Mouse (Mus musculus): ENCODE data around the gene Ost4. TPM values are rescaled to one million over a fixed set of nuclear protein-coding genes. Genes with fewer than 3 reads are reported as not detected.

Gene Ost4
- polyA plus RNA-seq (2014; fragmentation: Nextera tagmentation; extraction: Ambion mirVana): 472 and 477 TPM in 2 replicates

DNA sequence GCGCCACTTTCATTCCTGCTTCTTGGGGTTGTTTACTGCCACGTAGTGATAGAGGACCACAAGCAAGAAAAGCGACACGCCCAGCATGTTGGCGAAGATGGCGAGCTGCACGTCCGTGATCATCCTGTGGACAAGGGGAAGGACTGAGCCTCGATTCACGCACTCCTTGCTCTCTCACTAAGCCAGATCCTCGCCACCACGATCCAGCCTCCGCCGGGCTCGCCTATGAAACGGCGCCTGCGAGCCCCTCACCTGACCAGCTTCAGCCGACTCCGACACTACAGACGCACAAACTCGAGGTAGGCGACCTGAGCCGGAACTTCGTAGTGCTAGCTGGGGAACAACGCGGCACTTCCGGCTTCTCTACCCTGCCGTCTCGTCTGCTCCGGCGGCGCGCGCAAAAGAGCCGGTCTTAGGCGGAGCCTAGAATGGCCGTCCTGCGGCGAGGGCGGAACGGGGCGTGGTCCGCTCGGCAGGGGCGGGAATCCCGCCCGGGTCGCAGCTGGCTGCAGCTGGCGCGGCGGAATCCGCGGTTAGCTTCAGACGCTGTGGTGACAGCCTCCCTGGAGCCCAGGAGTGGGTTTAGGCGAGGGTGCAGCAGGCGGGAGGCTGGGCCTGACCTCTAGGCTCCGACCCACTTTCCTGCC is at the start of gene Ost4:
TSS of gene Ost4 (minus strand) at position 376 of the 647 bp plus-strand sequence.
- H3K9ac ChIP-seq: peak within 1 kb of the TSS; percentile 83
- no peaks in the 10 kb centered on the region for H3K9me3 ChIP-seq (ENCODE audit: low read depth, low read length)
- under 1% methylated on average over 58 of the region's 58 CpGs for WGBS
- ATAC-seq (ENCODE audit: insufficient read depth) (peak; percentile 93), DNase-seq (peak; percentile 99)
- H3K4me2 ChIP-seq: peak within 1 kb of the TSS; percentile 85
- H3K36me3 ChIP-seq (ENCODE audit: insufficient read depth): peaks cover 37% of the 10 kb centered on the region
- no peaks in the 10 kb centered on the region for H3K27me3 ChIP-seq (ENCODE audit: insufficient read depth, low read length)
- peak within 1 kb of the TSS; percentile 81 for H3K4me3 ChIP-seq (ENCODE audit: low read depth, low read length)
- no peak for TF ChIP-seq CTCF (IDR thresholded peaks at IDR 0.05; ENCODE audit: low read depth)
- peak within 1 kb of the TSS; percentile 98 for H3K27ac ChIP-seq (ENCODE audit: low read depth)
- H3K4me1 ChIP-seq (ENCODE audit: insufficient read depth): peaks cover 26% of the 10 kb centered on the region

DNA sequence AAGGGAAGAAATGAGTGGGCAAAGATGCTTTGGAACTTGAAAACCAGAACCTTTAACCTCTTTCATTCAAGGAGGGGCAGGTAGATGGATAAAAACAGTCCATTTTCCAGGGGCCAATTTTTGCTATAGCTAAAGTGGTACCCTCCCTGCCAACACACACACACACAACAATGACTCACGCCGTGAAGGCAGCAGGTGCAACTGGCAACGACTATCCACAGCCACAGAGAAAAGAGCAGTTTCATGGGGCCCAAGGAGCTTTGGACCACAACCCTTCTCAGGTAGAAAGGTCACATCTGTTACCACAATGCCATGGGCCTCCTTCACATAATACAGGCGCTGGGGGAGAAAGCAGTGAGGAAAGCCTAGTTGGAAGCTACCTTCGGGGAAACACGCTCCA is 48.2 kb upstream of the Ost4 start:
- Histone ChIP-seq H3K4me2 (no peak overlapping the region), H3K9me3 (ENCODE audit: low read depth, low read length) (no peaks in the 10 kb centered on the region), H3K9ac (no peak overlapping the region), H3K4me1 (ENCODE audit: insufficient read depth) (peaks cover 6% of the 10 kb centered on the region), H3K27ac (ENCODE audit: low read depth) (no peak overlapping the region), H3K4me3 (ENCODE audit: low read depth, low read length) (no peak overlapping the region), H3K36me3 (ENCODE audit: insufficient read depth) (peaks cover 53% of the 10 kb centered on the region), H3K27me3 (ENCODE audit: insufficient read depth, low read length) (no peaks in the 10 kb centered on the region)
- 86% methylated on average over 6 of the region's 6 CpGs for WGBS
- DNase-seq (no peak), ATAC-seq (ENCODE audit: insufficient read depth) (no peak)
- TF ChIP-seq CTCF (IDR thresholded peaks at IDR 0.05; ENCODE audit: low read depth): no peak

DNA sequence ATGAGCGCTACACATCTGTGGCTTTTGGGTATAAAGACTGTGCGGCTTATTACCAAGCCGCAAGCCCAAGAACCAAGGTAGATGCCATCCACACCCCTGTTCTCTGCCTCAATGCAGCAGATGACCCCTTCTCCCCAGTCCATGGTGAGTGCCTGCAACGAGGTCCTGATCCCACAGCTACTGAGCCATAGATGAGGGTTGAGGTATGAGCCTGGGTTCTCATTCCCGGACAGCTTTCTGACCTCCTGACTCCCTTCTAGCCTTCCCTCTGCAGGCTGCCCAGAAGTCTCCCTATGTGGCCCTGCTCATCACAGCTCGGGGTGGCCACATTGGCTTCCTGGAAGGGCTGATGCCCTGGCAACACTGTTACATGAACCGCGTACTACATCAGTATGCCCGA is 47.0 kb upstream of the Ost4 start:
- TF ChIP-seq CTCF (IDR thresholded peaks at IDR 0.05; ENCODE audit: low read depth): no peak
- H3K27me3 ChIP-seq (ENCODE audit: insufficient read depth, low read length): no peaks in the 10 kb centered on the region
- peaks cover 6% of the 10 kb centered on the region for H3K4me1 ChIP-seq (ENCODE audit: insufficient read depth)
- DNase-seq (no peak), ATAC-seq (ENCODE audit: insufficient read depth) (no peak)
- H3K27ac ChIP-seq (ENCODE audit: low read depth): no peak overlapping the region
- H3K4me3 ChIP-seq (ENCODE audit: low read depth, low read length): no peak overlapping the region
- 94% methylated on average over 9 of the region's 9 CpGs for WGBS
- H3K4me2 ChIP-seq: no peak overlapping the region
- H3K36me3 ChIP-seq (ENCODE audit: insufficient read depth): peaks cover 53% of the 10 kb centered on the region
- no peaks in the 10 kb centered on the region for H3K9me3 ChIP-seq (ENCODE audit: low read depth, low read length)
- no peak overlapping the region for H3K9ac ChIP-seq

DNA sequence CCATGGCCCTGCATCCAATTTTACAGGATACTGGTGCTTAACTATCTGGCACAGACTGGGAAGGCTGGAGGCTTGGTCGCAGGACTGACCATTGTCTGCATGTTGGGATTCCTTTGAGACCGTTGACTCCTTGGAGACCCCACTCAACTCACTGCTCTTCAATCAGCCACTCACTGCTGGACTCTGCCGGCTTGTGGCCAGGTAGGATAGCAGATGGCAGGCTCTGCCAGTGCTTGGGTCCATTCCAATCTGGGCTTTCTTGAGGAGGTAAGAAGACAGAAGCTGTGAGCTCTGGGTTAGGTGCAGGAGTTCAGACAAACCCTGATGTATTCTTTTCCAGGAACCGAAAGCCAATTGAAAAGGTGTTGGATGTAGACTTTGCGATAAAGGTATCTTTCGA is 46.5 kb upstream of the Ost4 start:
- Histone ChIP-seq H3K4me2 (no peak overlapping the region), H3K9ac (no peak overlapping the region), H3K9me3 (ENCODE audit: low read depth, low read length) (no peaks in the 10 kb centered on the region), H3K4me3 (ENCODE audit: low read depth, low read length) (no peak overlapping the region), H3K36me3 (ENCODE audit: insufficient read depth) (peaks cover 53% of the 10 kb centered on the region), H3K27ac (ENCODE audit: low read depth) (no peak overlapping the region), H3K4me1 (ENCODE audit: insufficient read depth) (peaks cover 4% of the 10 kb centered on the region), H3K27me3 (ENCODE audit: insufficient read depth, low read length) (no peaks in the 10 kb centered on the region)
- TF ChIP-seq CTCF (IDR thresholded peaks at IDR 0.05; ENCODE audit: low read depth): no peak
- no peak for ATAC-seq (ENCODE audit: insufficient read depth)
- DNase-seq: no peak
- 93% methylated on average over 6 of the region's 6 CpGs for WGBS

DNA sequence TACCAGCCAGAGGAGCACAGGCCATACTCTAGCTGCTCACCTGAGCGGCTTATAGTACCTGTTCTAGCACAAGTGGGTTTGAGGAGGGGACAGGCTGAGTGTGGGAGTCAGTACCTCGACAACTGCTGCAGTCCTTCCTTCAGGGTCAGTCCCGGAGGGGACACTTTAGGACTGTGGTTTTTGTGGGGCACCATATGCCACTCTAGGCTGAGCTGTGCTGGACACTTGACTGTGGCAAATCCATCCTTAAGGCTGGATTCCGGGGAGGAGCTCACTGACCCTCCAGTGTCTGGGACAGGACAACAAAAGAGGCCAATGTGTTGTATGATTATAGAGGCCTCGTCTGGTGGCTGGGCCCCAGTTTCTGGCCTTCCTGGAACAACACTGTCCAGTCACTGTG is 45.0 kb upstream of the Ost4 start:
- Histone ChIP-seq H3K9ac (no peak overlapping the region), H3K9me3 (ENCODE audit: low read depth, low read length) (no peaks in the 10 kb centered on the region), H3K27ac (ENCODE audit: low read depth) (no peak overlapping the region), H3K4me2 (no peak overlapping the region), H3K36me3 (ENCODE audit: insufficient read depth) (peaks cover 44% of the 10 kb centered on the region), H3K4me1 (ENCODE audit: insufficient read depth) (no peaks in the 10 kb centered on the region), H3K4me3 (ENCODE audit: low read depth, low read length) (no peak overlapping the region), H3K27me3 (ENCODE audit: insufficient read depth, low read length) (no peaks in the 10 kb centered on the region)
- ATAC-seq (ENCODE audit: insufficient read depth): no peak
- WGBS: 82% methylated on average over 5 of the region's 5 CpGs
- no peak for DNase-seq
- no peak for TF ChIP-seq CTCF (IDR thresholded peaks at IDR 0.05; ENCODE audit: low read depth)

DNA sequence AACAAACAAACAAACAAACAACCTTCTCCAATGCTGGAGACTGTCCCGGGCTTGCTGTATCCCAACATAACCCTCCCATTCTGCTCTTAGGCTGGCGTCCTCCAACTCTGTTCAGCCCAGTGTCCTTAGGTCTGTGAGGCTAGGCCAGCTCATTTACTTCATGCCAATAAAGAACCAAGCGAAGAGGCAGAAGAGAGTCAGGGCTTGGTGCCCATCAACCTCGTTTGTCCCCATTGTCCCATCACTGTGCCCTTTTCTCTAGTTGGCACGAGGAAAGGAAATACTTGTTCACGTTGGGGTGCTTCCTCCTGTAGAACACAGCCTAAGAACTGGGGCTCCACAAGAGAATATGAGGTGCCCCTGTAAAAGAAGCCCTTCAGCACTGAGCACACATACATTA is 44.1 kb upstream of the Ost4 start:
- Histone ChIP-seq H3K27ac (ENCODE audit: low read depth) (no peak overlapping the region), H3K27me3 (ENCODE audit: insufficient read depth, low read length) (no peaks in the 10 kb centered on the region), H3K9ac (no peak overlapping the region), H3K4me2 (no peak overlapping the region), H3K4me1 (ENCODE audit: insufficient read depth) (no peaks in the 10 kb centered on the region), H3K36me3 (ENCODE audit: insufficient read depth) (peaks cover 41% of the 10 kb centered on the region), H3K9me3 (ENCODE audit: low read depth, low read length) (no peaks in the 10 kb centered on the region), H3K4me3 (ENCODE audit: low read depth, low read length) (no peak overlapping the region)
- DNase-seq (no peak), ATAC-seq (ENCODE audit: insufficient read depth) (no peak)
- no peak for TF ChIP-seq CTCF (IDR thresholded peaks at IDR 0.05; ENCODE audit: low read depth)
- 84% methylated on average over 6 of the region's 6 CpGs for WGBS

DNA sequence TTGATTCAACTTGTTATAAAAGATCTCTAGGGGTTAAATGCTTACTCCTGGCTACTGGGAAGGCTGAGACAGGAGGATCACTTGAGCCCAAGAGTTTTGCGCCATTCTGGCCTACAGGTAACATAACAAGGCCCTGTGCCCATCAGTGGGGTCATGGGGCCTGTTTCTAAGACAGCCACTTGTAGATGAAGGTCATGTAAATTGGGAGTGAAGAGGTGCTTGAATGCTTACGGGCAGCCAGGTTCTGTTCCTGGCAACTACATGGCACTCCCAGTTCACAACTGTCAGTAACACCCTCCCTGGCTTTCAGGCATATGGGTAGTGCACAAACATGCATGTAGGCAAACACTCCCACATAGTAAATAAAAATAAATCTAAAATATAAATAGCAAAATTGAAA is 43.3 kb upstream of the Ost4 start:
- Histone ChIP-seq H3K27me3 (ENCODE audit: insufficient read depth, low read length) (no peaks in the 10 kb centered on the region), H3K4me3 (ENCODE audit: low read depth, low read length) (no peak overlapping the region), H3K9ac (no peak overlapping the region), H3K27ac (ENCODE audit: low read depth) (no peak overlapping the region), H3K36me3 (ENCODE audit: insufficient read depth) (peaks cover 38% of the 10 kb centered on the region), H3K4me1 (ENCODE audit: insufficient read depth) (no peaks in the 10 kb centered on the region), H3K4me2 (peak overlapping the region; percentile 86; the same call in 1 of the 2 replicates), H3K9me3 (ENCODE audit: low read depth, low read length) (no peaks in the 10 kb centered on the region)
- TF ChIP-seq CTCF (IDR thresholded peaks at IDR 0.05; ENCODE audit: low read depth): no peak
- 79% methylated on average over 2 of the region's 2 CpGs for WGBS
- ATAC-seq (ENCODE audit: insufficient read depth): no peak
- no peak for DNase-seq
